Mouse (Mus musculus) forebrain, postnatal 0 days (tissue): Measurements from ENCODE around the gene Gm10447. TPM values are rescaled to one million over a fixed set of nuclear protein-coding genes. Genes with fewer than 3 reads are reported as not detected.

Source experiments
- ATAC-seq: fragments of 200-750 bp; cut with Nextera tagmentation; 2 replicates; pipeline ENCODE4 v1.8.0; 2017; ENCODE audit warnings: mild to moderate bottlenecking, moderate library complexity
- DNase-seq: peaks from one replicate; pipeline ENCODE4 v3.0.0-alpha.2; 2015
- H3K27ac ChIP-seq: fragments of 300-500 bp; sonication (generic); 2 replicates; pipeline ENCODE4 v1.5.1; 2014; ENCODE audit warnings: low read depth, mild to moderate bottlenecking, antibody characterized with exemption, low read length, moderate library complexity, mixed read lengths
- H3K27me3 ChIP-seq: fragments of 300-500 bp; sonication (generic); 2 replicates; pipeline ENCODE4 v1.6.1; 2014; ENCODE audit warnings: mild to moderate bottlenecking, low read length, mixed read lengths; ENCODE audit not compliant: insufficient read depth
- H3K36me3 ChIP-seq: fragments of 300-500 bp; sonication (generic); 2 replicates; pipeline ENCODE4 v1.6.1; 2014; ENCODE audit warnings: mild to moderate bottlenecking, moderate library complexity; ENCODE audit not compliant: insufficient read depth
- H3K4me1 ChIP-seq: fragments of 300-500 bp; sonication (generic); 2 replicates; pipeline ENCODE4 v1.6.1; 2014; ENCODE audit warnings: antibody characterized with exemption; ENCODE audit not compliant: insufficient read depth
- H3K4me2 ChIP-seq: fragments of 300-500 bp; sonication (generic); 2 replicates; pipeline ENCODE4 v1.6.1; 2014; ENCODE audit warnings: low read depth, mild to moderate bottlenecking, moderate library complexity
- H3K4me3 ChIP-seq: fragments of 300-500 bp; sonication (generic); 2 replicates; pipeline ENCODE4 v1.5.1; 2014; ENCODE audit warnings: low read depth, low read length, mixed read lengths
- H3K9ac ChIP-seq: fragments of 300-500 bp; sonication (generic); 2 replicates; pipeline ENCODE4 v1.6.1; 2014; ENCODE audit warnings: mild to moderate bottlenecking
- H3K9me3 ChIP-seq: fragments of 300-500 bp; sonication (generic); 2 replicates; pipeline ENCODE4 v1.6.1; 2016; ENCODE audit warnings: low read length
- CTCF ChIP-seq: sonication (generic); IDR thresholded peaks from 2 replicates; pipeline ENCODE4 v1.5.1; 2016; ENCODE audit warnings: antibody characterized with exemption, control low read depth, low read depth
- WGBS: fragments of 180-500 bp; shearing (Covaris S2); extraction: QIAGEN DNeasy Blood & Tissue Kit; methylation state at CpG from one replicate; pipeline ENCODE4 v1.1.7; 2014; 5-methylcytosine and 5-hydroxymethylcytosine counted together
- polyA plus RNA-seq: library from polyadenylated mRNA; unstranded; fragments of >200 nt; fragmentation: Nextera tagmentation; extraction: Ambion mirVana; gene quantifications from 2 replicates; pipeline ENCODE4 v1.2.1, GENCODE M21; 2015
- total RNA-seq: library from RNA; depleted of rRNA; stranded (reverse); fragments of >200 nt; gene quantifications from 2 replicates; pipeline ENCODE4 v1.2.3, GENCODE M21; 2014; rRNA removed

Gm10447 gene
- total RNA-seq (not detected in 2 replicates), polyA plus RNA-seq (not detected in 2 replicates)

GRCm38 (mm10) chr11:53456474-53457371, at the start of gene Gm10447, which contains the start of gene Shroom1:
Gene Gm10447 (minus strand): TSS chr11:53457110.
Gene Shroom1 (plus strand): TSS chr11:53457205.
- H3K9ac ChIP-seq = peak within 1 kb of the TSS; percentile 43
- DNase-seq = peak; percentile 44

GRCm38 (mm10) chr11:53505026-53505663, 48.2 kb upstream of the Gm10447 start:
- 34% methylated on average over 5 of the region's 5 CpGs for WGBS

More at GRCm38 (mm10) chr11:53456474-53457371, at the start of gene Gm10447, which contains the start of gene Shroom1:
- H3K9me3 ChIP-seq = no peaks in the 10 kb centered on the region
- H3K4me3 ChIP-seq = peak within 1 kb of the TSS; percentile 43
- H3K4me2 ChIP-seq = peak within 1 kb of the TSS; percentile 77
- peaks cover 5% of the 10 kb centered on the region; the same call in 1 of the 2 replicates for H3K4me1 ChIP-seq
- H3K27ac ChIP-seq = no peak within 1 kb of the TSS
- TF ChIP-seq CTCF = peak; percentile 48
- peaks cover 8% of the 10 kb centered on the region for H3K27me3 ChIP-seq
- 5% methylated on average over 42 of the region's 42 CpGs for WGBS
- no peaks in the 10 kb centered on the region for H3K36me3 ChIP-seq
- ATAC-seq = peak; percentile 60

GRCm38 (mm10) chr11:53504376-53504775, 47.5 kb upstream of the Gm10447 start:
- H3K9ac ChIP-seq = no peak overlapping the region
- H3K4me1 ChIP-seq = no peaks in the 10 kb centered on the region
- no peaks in the 10 kb centered on the region for H3K9me3 ChIP-seq
- no peak for TF ChIP-seq CTCF
- ATAC-seq = no peak
- no peaks in the 10 kb centered on the region for H3K27me3 ChIP-seq
- no peak overlapping the region for H3K4me3 ChIP-seq
- no peak overlapping the region for H3K4me2 ChIP-seq
- no peaks in the 10 kb centered on the region for H3K36me3 ChIP-seq
- no peak for DNase-seq
- 96% methylated on average over 8 of the region's 8 CpGs for WGBS
- no peak overlapping the region for H3K27ac ChIP-seq

More at GRCm38 (mm10) chr11:53505026-53505663, 48.2 kb upstream of the Gm10447 start:
- Histone ChIP-seq H3K27ac (no peak overlapping the region; the same call in 1 of the 2 replicates), H3K9ac (no peak overlapping the region), H3K9me3 (no peaks in the 10 kb centered on the region), H3K4me3 (no peak overlapping the region), H3K27me3 (no peaks in the 10 kb centered on the region), H3K36me3 (no peaks in the 10 kb centered on the region), H3K4me1 (no peaks in the 10 kb centered on the region), H3K4me2 (no peak overlapping the region)
- no peak for TF ChIP-seq CTCF
- DNase-seq (peak; percentile 59), ATAC-seq (peak; percentile 79)

- Histone ChIP-seq H3K9ac (no peak overlapping the region), H3K4me3 (no peak overlapping the region), H3K4me1 (no peaks in the 10 kb centered on the region), H3K27ac (no peak overlapping the region), H3K27me3 (no peaks in the 10 kb centered on the region), H3K36me3 (no peaks in the 10 kb centered on the region), H3K4me2 (no peak overlapping the region), H3K9me3 (no peaks in the 10 kb centered on the region)
- 86% methylated on average over 5 of the region's 5 CpGs for WGBS
- DNase-seq = no peak
- ATAC-seq = no peak
- no peak for TF ChIP-seq CTCF
Observed at GRCm38 (mm10) chr11:53503738-53504137, 46.8 kb upstream of the Gm10447 start.

- TF ChIP-seq CTCF = no peak
- H3K9me3 ChIP-seq = no peaks in the 10 kb centered on the region
- H3K4me3 ChIP-seq = no peak overlapping the region
- H3K27me3 ChIP-seq = no peaks in the 10 kb centered on the region
- H3K9ac ChIP-seq = no peak overlapping the region
- peak; percentile 19 for DNase-seq
- 77% methylated on average over 8 of the region's 8 CpGs for WGBS
- 0 out of 2 replicates have a peak, but pooled peaks have one; percentile 23 for ATAC-seq
- H3K4me2 ChIP-seq = no peak overlapping the region
- H3K4me1 ChIP-seq = no peaks in the 10 kb centered on the region
- H3K27ac ChIP-seq = no peak overlapping the region
- H3K36me3 ChIP-seq = no peaks in the 10 kb centered on the region
Observed at GRCm38 (mm10) chr11:53502039-53502765, 45.3 kb upstream of the Gm10447 start.

GRCm38 (mm10) chr11:53500569-53500968, 43.7 kb upstream of the Gm10447 start:
- Histone ChIP-seq H3K27ac (no peak overlapping the region), H3K36me3 (no peaks in the 10 kb centered on the region), H3K27me3 (no peaks in the 10 kb centered on the region), H3K9me3 (no peaks in the 10 kb centered on the region), H3K4me3 (no peak overlapping the region), H3K4me1 (no peaks in the 10 kb centered on the region), H3K9ac (no peak overlapping the region), H3K4me2 (no peak overlapping the region)
- ATAC-seq (no peak), DNase-seq (no peak)
- no peak for TF ChIP-seq CTCF
- 10% methylated on average over 11 of the region's 11 CpGs for WGBS
